30 mouse cellular contexts compared by ENCODE assay signal in the genomic region with DNA sequence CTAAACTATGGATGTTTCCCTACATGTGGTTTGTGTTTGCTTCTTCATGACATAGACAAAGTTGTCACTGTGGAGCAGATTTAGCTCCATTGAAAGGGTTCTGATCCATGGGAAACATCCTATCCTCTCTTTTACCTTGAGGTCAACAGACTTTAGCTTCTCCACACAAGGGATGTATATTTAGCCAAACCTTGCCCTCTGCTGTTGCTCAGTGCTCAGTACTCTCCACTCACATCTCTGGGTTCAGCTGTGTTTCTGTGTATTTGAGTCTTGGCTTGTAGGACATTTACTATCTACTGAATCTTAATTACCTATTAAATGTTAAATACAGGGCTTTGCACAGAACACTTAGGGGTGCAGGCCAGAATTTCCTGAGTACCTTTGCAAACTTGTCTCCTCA.
"Had no signal": no experiment of that assay in that cellular context is flagged by ENCODE, and none has a peak within 500 bp of the region (broad histone marks: within the 10 kb centered on the region; RNA-seq: fewer than 3 reads in every experiment).

No protein-coding gene starts in this region.

- H3K9me3 ChIP-seq: limb, embryonic 10.5 days; limb, embryonic 12.5 days; limb, embryonic 13.5 days; limb, embryonic 15.5 days; liver, embryonic 12.5 days; liver, embryonic 13.5 days; liver, embryonic 15.5 days; lung, embryonic 15.5 days; megakaryocyte, embryonic 14.5 days; midbrain, embryonic 10.5 days; midbrain, embryonic 12.5 days; midbrain, embryonic 13.5 days; midbrain, embryonic 15.5 days; neural tube, embryonic 12.5 days had no signal

- H3K4me3 ChIP-seq: limb, embryonic 10.5 days; limb, embryonic 12.5 days; limb, embryonic 13.5 days; limb, embryonic 15.5 days; liver, embryonic 12.5 days; liver, embryonic 13.5 days; liver, embryonic 15.5 days; lung, embryonic 15.5 days; megakaryocyte, embryonic 14.5 days; midbrain, embryonic 10.5 days; midbrain, embryonic 12.5 days; midbrain, embryonic 13.5 days; midbrain, embryonic 15.5 days; myocyte; neural tube, embryonic 12.5 days had no signal

- DNase-seq: left cerebral cortex, postnatal 4 days; liver; liver, embryonic 13.5 days; liver, postnatal 0 days; lung, adult 18-20 months; lung, adult 2 months; lung, embryonic 14.5 days; lung, postnatal 10 days; lung, postnatal 14 days; lung, postnatal 36 days; lung, postnatal 4 days; midbrain, embryonic 14.5 days had no signal

- H3K27ac ChIP-seq: limb, embryonic 10.5 days; limb, embryonic 12.5 days; limb, embryonic 13.5 days; limb, embryonic 15.5 days; liver, embryonic 12.5 days; liver, embryonic 13.5 days; liver, embryonic 14.5 days; liver, embryonic 15.5 days; lung, embryonic 15.5 days; macrophage; midbrain, embryonic 10.5 days; midbrain, embryonic 12.5 days; midbrain, embryonic 13.5 days; midbrain, embryonic 15.5 days; neural tube, embryonic 12.5 days had no signal

- H3K4me1 ChIP-seq: limb, embryonic 10.5 days; limb, embryonic 12.5 days; limb, embryonic 13.5 days; limb, embryonic 15.5 days; liver, embryonic 12.5 days; liver, embryonic 13.5 days; liver, embryonic 15.5 days; lung, embryonic 15.5 days; megakaryocyte, embryonic 14.5 days; midbrain, embryonic 10.5 days; midbrain, embryonic 12.5 days; midbrain, embryonic 13.5 days; midbrain, embryonic 15.5 days; neural tube, embryonic 12.5 days had no signal

- H3K27me3 ChIP-seq: limb, embryonic 12.5 days; limb, embryonic 13.5 days; limb, embryonic 15.5 days; liver, embryonic 12.5 days; liver, embryonic 13.5 days; liver, embryonic 15.5 days; lung, embryonic 15.5 days; megakaryocyte, embryonic 14.5 days; midbrain, embryonic 12.5 days; midbrain, embryonic 13.5 days; midbrain, embryonic 15.5 days; neural tube, embryonic 12.5 days had no signal

- H3K4me2 ChIP-seq: limb, embryonic 12.5 days; limb, embryonic 13.5 days; limb, embryonic 15.5 days; liver, embryonic 11.5 days; liver, embryonic 12.5 days; liver, embryonic 13.5 days; liver, embryonic 15.5 days; lung, embryonic 14.5 days; lung, embryonic 15.5 days; midbrain, embryonic 11.5 days; midbrain, embryonic 12.5 days; midbrain, embryonic 13.5 days; midbrain, embryonic 15.5 days; neural tube, embryonic 12.5 days had no signal

- H3K9ac ChIP-seq: limb, embryonic 12.5 days; limb, embryonic 13.5 days; limb, embryonic 15.5 days; liver, embryonic 12.5 days; liver, embryonic 13.5 days; liver, embryonic 14.5 days; liver, embryonic 15.5 days; liver, postnatal 0 days; lung, embryonic 14.5 days; lung, embryonic 15.5 days; midbrain, embryonic 12.5 days; midbrain, embryonic 13.5 days; midbrain, embryonic 15.5 days; neural tube, embryonic 12.5 days had no signal

- H3K36me3 ChIP-seq: limb, embryonic 10.5 days; limb, embryonic 12.5 days; limb, embryonic 13.5 days; limb, embryonic 15.5 days; liver, embryonic 12.5 days; liver, embryonic 13.5 days; liver, embryonic 15.5 days; lung, embryonic 15.5 days; midbrain, embryonic 10.5 days; midbrain, embryonic 12.5 days; midbrain, embryonic 13.5 days; midbrain, embryonic 15.5 days; neural tube, embryonic 12.5 days had no signal
